Mouse (Mus musculus) testis, adult 2 months (tissue): ENCODE results near the gene Kars.

Experiments used
- CTCF ChIP-seq: fragments of 200-500 bp; IDR thresholded peaks from 2 replicates; pipeline ENCODE4 v1.5.1; 2012; ENCODE audit warnings: low read depth, mild to moderate bottlenecking, inconsistent platforms, low read length, moderate library complexity; ENCODE audit not compliant: control insufficient read depth, insufficient read depth, insufficient replicate concordance
- POLR2A ChIP-seq: fragments of 200-500 bp; IDR thresholded peaks from 2 replicates; pipeline ENCODE4 v1.6.1; 2012; ENCODE audit warnings: low read depth, mild to moderate bottlenecking, inconsistent platforms, low read length, moderate library complexity; ENCODE audit not compliant: control insufficient read depth

- TF ChIP-seq CTCF = no peak
- TF ChIP-seq POLR2A = no peak
Measured at GRCm38 (mm10) chr8:111967246-111967870, 43.8 kb downstream of the Kars start.
